Mouse (Mus musculus) monocyte, adult 5-6 weeks (primary cell): Measurements from ENCODE around the gene Ly6g5b. TPM values are rescaled to one million over a fixed set of nuclear protein-coding genes. Genes with fewer than 3 reads are reported as not detected.
"Not testable (repeated sequence)": the region's sequence is repeated elsewhere in the genome, so short reads cannot be mapped to it uniquely, and the experiment has no call there.

Experiments used
- ATAC-seq: fragments of 153-309, 156-312 bp; replicated peaks from 2 replicates; pipeline ENCODE4 v1.8.0; 2017; ENCODE audit warnings: mild to moderate bottlenecking; ENCODE audit not compliant: low TSS enrichment, insufficient number of reproducible peaks, severe bottlenecking, poor library complexity, low FRiP score
- total RNA-seq: library from RNA; stranded (forward); fragments of 200-1000, 200-491, 200-594 nt; gene quantifications from 3 replicates; pipeline ENCODE4 v1.2.3, GENCODE M21; 2017

The Ly6g5b gene
- total RNA-seq, 1 experiment from 2014 or later, result not detected

- ATAC-seq, result no peak
Measured at GRCm38 (mm10) chr17:35146139-35146538, 30.9 kb upstream of the Ly6g5b start.

- ATAC-seq, result no peak
Measured at GRCm38 (mm10) chr17:35141971-35142370, 26.7 kb upstream of the Ly6g5b start.

GRCm38 (mm10) chr17:35140490-35140996 lies 25.3 kb upstream of the Ly6g5b start:
- no peak for ATAC-seq

- ATAC-seq, result no peak
Measured at GRCm38 (mm10) chr17:35139269-35139668, 24.0 kb upstream of the Ly6g5b start.

- peak; percentile 41 for ATAC-seq
Measured at GRCm38 (mm10) chr17:35135591-35136320, 20.5 kb upstream of the Ly6g5b start.

GRCm38 (mm10) chr17:35134801-35135590 lies 19.8 kb upstream of the Ly6g5b start, which contains the start of gene Bag6:
Gene Bag6 (plus strand): TSS chr17:35135178.
- peak; percentile 86 for ATAC-seq

- ATAC-seq, result no peak
Measured at GRCm38 (mm10) chr17:35133517-35133916, 18.3 kb upstream of the Ly6g5b start.

- ATAC-seq, result no peak
Measured at GRCm38 (mm10) chr17:35132174-35132560, 16.9 kb upstream of the Ly6g5b start.

- no peak for ATAC-seq
Measured at GRCm38 (mm10) chr17:35131500-35132173, 16.4 kb upstream of the Ly6g5b start, which contains the start of gene Apom. Gene Apom (minus strand): TSS chr17:35132050.

- ATAC-seq, result no peak
Measured at GRCm38 (mm10) chr17:35131038-35131437, 15.8 kb upstream of the Ly6g5b start.

- ATAC-seq, result no peak
Measured at GRCm38 (mm10) chr17:35128996-35129395, 13.8 kb upstream of the Ly6g5b start.

GRCm38 (mm10) chr17:35127017-35127416 lies 11.8 kb upstream of the Ly6g5b start:
- ATAC-seq, result no peak

- peak; percentile 20; the same call in 1 of the 2 replicates for ATAC-seq
Measured at GRCm38 (mm10) chr17:35126206-35126611, 11.0 kb upstream of the Ly6g5b start, which contains the start of gene D17H6S53E. Gene D17H6S53E (plus strand): TSS chr17:35126373.

GRCm38 (mm10) chr17:35125578-35125977 lies 10.3 kb upstream of the Ly6g5b start:
- ATAC-seq, result no peak

GRCm38 (mm10) chr17:35125081-35125480 lies 9.9 kb upstream of the Ly6g5b start:
- ATAC-seq, result peak; percentile 33

GRCm38 (mm10) chr17:35124261-35124896 lies 9.2 kb upstream of the Ly6g5b start:
- ATAC-seq, result not testable (repeated sequence)

- ATAC-seq, result not testable (repeated sequence)
Measured at GRCm38 (mm10) chr17:35123287-35123686, 8.1 kb upstream of the Ly6g5b start.

- 0 out of 2 replicates have a peak, but pooled peaks have one; percentile 7 for ATAC-seq
Measured at GRCm38 (mm10) chr17:35121871-35122303, 6.7 kb upstream of the Ly6g5b start, which contains the start of gene Csnk2b. Gene Csnk2b (minus strand): TSS chr17:35122053.
